Mouse (Mus musculus): ENCODE data around the gene Lrpprc.

The Lrpprc gene

DNA sequence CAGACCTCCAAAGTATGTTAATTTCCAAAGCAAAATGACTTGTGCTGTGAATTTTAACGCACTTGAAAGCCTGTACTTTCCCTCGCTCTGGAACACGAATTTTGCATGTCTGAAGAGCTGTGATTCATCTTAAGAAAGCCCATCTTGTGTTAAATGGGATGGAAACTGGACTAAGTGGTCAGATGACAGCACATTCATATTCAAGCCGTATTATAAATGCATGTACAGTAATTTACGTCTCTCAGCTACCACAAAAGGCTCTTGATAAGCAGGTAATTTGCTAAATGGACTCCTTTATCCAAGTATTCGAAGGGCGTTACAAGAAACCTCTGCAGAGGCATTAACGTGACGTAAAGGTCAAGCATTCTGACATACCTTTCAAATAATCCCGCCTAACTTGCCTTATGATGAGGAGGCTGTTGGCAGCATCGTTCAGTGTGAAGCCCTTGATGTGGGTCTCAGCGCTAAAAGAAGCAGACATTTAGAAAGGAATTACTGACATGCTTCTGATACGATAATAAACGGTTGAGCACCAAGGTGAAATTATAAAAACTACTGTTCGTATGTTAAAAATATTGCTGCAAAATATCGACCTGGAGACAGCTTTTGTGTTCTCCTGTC, 74.2 kb downstream of the Lrpprc start:
- DNase-seq (ENCODE audit: low spot score in 2 of 2) = no peak

DNA sequence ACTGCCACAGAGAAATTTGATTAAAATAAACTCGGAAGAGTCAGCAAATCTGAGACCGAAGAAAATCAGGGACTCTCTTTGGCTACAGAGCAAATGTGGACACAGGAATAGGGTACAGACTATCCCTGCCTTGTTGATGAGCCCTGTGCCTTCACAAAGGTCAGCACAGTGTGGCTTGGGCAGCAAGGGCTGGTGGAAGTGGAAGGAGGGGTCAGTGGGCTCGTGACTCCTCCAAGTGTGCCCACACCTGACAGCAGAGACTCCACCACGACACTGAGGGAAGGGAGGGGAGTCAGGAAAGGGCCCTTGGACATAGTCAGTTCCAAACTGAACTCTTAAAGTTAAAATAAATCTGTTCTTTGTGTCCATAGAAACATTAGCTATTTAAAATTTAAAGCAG, 75.7 kb downstream of the Lrpprc start:
- DNase-seq (ENCODE audit: low spot score in 2 of 2) = no peak

DNA sequence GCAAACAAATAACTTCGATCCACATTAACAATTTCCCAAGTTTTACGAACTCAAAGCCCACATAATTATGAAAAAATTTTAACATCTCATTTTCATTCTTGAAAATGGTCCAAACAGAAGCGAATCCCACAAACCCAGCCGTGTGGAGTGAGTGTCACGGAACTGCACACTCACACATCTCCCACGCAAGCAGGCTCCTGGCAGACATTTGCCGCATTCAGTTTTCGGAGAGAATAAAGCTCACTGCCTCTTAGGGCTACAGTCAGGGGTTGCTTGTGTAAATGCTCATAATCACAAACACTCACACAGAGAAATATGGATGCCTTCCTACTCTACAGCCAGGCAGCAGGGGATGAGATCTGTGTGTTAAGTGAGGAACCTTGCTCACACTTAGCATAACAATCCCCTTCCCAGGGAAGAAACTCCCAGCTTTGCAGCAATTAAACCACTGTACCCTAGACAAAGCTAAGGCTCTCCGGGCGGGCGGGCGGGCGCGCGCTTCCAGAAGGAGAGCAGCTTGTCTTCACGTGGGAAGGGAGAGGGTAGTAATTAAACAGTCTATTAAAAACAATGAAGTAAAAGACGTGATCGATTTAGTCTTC, 76.9 kb downstream of the Lrpprc start:
- peak in 1 of 2 experiments; percentile 47 for DNase-seq (ENCODE audit: low spot score in 2 of 2)

DNA sequence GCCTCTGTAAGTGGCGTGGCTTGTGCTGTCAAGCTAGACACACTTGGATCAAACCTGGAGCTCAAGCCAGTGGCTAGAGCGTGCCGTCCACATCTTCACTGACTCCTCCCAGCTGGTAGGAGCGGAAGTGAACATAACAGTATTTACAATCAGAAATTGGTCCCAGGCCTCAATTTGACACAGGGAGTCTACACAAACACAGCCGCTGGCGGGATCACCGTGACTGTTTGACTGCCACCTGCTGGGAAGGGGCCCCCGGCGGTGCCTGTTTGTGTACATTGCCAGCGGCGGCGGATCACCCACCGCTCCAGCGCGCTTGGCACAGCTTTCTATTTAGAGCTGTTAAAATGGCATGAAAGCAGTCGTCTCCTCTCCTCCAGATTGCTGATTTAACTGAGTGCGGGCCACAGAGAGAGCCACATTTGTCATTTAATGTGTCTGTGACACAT, 81.2 kb downstream of the Lrpprc start:
- DNase-seq (ENCODE audit: low spot score in 2 of 2) = peak in 1 of 2 experiments; percentile 16

- no peak for DNase-seq (ENCODE audit: low spot score in 2 of 2)
These were observed 81.8 kb downstream of the Lrpprc start for GRCm38 (mm10) chr17:84708818-84709217.

DNA sequence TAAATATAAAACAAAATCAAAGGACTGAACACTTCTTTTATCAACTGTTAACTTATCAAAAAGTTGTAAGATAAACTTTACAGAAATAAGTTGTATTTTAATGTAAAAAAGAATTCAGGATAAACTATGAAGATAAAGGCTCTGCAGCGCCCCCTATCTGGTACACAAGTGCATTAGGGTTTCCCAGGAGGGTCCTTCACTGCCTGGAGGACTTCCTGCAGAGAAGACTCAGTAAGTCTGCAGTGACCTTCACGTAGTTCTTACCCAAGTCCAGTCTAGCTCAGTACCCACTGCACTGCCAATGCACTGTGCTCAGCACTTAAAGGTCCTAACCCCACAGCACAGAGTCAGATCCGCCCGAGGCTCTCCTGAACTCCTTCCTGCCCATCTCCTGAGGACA, 83.2 kb downstream of the Lrpprc start:
- DNase-seq (ENCODE audit: low spot score in 2 of 2) = no peak

- peak in 1 of 2 experiments; percentile 75 for DNase-seq (ENCODE audit: low spot score in 2 of 2)
These were observed 91.9 kb downstream of the Lrpprc start for GRCm38 (mm10) chr17:84698727-84699126.

- DNase-seq (ENCODE audit: low spot score in 2 of 2) = no peak
These were observed 94.1 kb downstream of the Lrpprc start for GRCm38 (mm10) chr17:84696537-84696936.

- no peak for DNase-seq (ENCODE audit: low spot score in 2 of 2)
These were observed 96.8 kb downstream of the Lrpprc start for GRCm38 (mm10) chr17:84693741-84694140.

DNA sequence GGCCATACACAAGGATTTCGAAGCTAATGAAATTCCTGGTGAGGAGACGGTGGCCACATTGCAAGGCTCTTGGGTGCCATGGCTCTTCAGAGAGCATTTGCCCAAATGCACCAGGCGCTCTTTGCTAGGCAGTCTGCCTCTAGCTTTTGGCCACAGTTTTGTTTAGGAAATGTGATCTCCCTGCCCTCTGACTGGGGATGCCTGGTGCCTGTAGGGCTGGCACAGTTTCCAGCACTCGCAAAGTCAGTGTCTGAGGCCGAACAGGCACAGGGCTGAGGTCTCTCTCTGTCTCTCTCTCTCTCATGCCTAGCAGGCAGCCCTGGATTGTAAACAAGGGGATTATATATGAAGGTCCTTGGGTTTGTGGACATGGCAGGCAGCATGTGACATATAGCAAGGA, 100.5 kb downstream of the Lrpprc start:
- no peak for DNase-seq (ENCODE audit: low spot score in 2 of 2)

DNA sequence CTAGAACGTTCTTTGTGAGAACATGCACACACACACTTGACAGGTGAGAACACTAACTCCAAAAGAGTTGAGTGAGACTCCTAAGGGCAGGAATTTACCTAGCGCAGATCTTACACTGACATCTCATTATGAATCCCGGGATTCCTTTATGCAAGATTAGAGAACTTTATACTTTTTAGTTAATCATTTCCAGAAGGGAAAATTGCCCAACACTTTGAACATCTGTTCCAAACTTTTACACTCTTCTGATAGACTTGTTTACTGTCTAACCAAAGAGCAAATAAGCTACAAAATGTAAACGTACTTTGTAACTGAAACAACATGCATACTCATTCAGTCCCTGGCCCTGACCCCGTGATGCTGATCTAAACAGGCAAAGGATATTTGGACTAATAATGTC, 101.3 kb downstream of the Lrpprc start:
- DNase-seq (ENCODE audit: low spot score in 2 of 2) = no peak

DNA sequence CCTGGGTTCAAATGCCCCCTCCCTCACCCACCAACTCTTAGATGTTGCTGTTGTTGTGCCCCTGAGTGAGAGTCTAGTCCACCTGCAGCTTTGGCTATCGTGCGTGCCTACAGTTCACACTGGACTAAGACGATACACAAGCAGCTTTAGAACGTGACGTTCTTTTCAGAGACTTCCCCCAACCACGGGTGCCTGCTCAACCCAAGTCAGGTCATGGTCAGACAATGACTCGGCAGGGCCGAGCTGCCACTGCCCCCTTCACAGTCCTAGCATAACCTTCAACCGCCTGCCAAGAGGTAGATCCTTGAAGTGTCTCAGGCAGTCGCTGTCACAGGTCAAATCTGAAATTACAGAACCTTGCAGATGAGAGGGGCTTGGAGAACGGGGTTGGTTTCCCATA, 101.8 kb downstream of the Lrpprc start:
- DNase-seq (ENCODE audit: low spot score in 2 of 2) = no peak

GRCm38 (mm10) chr17:84687994-84688393, 102.6 kb downstream of the Lrpprc start:
- no peak for DNase-seq (ENCODE audit: low spot score in 2 of 2)

DNA sequence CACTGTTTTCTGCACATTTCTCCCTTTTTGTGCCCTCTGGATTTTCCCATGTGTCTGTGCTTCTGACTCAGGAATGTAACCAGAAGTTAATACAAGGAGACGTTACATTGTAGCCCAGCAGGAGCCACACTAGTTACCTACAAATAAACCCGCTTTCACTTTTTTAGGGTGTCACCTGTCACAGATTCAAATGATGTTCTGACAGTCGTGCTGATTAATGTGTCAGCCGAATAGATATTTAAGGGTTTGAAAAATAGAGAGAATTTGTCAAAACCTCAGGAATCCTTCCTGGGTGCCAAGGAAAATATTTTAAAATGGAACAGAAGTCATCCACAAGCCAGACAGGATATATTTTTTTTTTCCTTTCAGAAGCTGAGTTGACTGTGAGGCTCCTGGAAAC, 105.3 kb downstream of the Lrpprc start:
- no peak for DNase-seq (ENCODE audit: low spot score in 2 of 2)

- no peak for DNase-seq (ENCODE audit: low spot score in 2 of 2)
These were observed 106.3 kb downstream of the Lrpprc start for GRCm38 (mm10) chr17:84684284-84684683.

- no peak for DNase-seq (ENCODE audit: low spot score in 2 of 2)
These were observed 107.6 kb downstream of the Lrpprc start, which contains the start of gene Abcg5 for GRCm38 (mm10) chr17:84682734-84683717. TSS of gene Abcg5 (minus strand) at chr17:84683011.

DNA sequence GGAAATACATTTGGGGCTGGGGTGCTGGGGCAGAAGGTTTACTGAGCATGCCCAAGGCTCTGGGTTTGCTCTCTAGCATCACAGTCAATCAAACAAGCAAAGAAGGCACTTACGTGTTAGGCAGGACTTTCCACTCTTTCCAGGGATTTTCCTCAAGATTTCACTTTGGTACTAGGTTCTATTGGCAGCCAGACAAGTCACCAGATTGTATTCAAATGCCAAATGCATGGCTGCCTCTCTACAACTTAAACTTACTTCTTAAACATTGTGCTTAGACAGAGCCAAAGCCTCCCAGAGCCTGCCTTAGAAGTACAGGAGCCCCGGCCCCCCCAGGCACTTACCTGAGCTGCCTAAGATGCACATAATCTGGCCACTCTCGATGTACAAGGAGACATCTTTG, 108.9 kb downstream of the Lrpprc start:
- peak in 1 of 2 experiments; percentile 66 for DNase-seq (ENCODE audit: low spot score in 2 of 2)

DNA sequence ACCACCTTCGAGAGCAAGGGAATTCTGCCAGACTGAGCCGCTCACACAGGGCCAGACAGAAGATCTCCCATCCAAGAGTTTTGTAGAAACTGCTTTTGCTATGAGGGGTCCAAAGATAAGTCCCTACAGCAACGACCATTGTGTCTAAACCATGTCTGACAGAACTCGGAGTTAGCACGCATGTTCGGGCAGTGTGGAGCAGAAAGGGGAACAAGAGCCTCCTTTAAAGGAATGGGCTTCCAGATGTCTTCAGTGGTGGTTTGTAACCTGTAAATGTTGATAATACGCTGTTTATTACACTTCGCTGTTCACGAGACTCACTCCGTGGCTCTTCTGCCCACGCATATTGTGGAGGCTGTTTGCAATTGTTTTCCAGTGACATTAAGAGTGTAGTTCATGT, 113.0 kb downstream of the Lrpprc start:
- no peak for DNase-seq (ENCODE audit: low spot score in 2 of 2)

DNA sequence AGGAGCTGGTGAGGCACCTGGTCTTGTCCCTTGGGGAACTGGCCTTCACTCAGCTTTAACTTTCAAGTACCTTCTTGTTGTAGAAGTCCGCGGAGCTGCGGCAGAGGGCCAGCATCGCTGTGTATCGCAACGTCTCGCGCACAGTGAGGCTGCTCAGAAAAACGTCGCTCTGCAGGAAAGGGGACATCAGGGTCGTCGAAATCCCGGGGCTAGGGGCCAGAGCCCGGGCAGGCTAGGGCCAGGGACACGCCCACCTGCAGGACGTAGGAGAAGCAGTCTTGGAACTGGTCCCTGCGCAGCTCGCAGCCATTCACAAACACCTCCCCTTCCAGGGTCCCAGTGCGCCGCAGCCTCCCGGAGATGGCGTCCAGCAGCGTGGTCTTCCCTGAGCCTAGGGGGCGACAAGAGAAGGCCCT, 114.6 kb downstream of the Lrpprc start, which contains the start of gene Abcg8:
TSS of gene Abcg8 (plus strand) at position 352 of the 416 bp plus-strand sequence.
- DNase-seq (ENCODE audit: low spot score in 2 of 2) = no peak

DNA sequence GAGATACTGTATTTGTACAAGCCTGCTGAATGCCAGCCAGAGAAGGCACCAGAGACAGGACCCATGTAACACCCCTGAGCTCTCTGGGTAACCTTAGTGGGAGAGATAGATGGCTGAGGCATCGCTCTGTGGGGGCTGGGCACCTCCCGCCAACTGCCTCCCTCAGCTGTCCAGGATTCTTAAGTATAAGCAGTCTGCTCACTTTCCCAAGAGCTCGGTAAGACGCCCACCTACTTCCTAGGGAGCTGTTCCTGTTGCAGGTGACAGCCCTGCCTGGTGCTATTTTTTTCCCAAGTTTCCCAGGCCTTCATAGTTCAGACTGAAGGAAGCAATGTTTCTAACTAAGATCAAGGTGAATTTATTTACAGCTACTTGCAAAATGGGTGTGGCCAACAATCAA, 115.4 kb downstream of the Lrpprc start:
- DNase-seq (ENCODE audit: low spot score in 2 of 2) = peak in 1 of 2 experiments; percentile 41

DNA sequence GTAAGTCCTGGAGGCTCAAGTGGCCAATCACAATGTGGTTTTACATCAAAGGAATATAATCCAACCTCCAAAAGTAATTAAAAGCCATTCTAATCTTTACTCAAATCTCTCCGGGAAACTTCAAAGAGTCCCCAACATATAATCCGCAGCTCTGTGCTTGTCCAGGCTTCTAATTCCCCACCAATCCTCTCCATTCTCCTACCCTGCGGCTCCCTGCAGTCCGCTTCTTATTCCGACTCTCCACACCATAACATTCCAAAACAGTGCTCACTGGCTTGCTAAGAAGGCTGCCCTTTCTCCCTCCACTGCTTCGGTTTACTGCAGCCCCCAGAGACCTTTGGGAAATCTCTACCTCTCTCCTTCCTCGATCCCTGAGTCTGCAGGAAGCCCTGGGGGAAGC, 116.5 kb downstream of the Lrpprc start:
- DNase-seq (ENCODE audit: low spot score in 2 of 2) = no peak

Measured in left cerebral cortex, adult 9 months (tissue).